Mouse (Mus musculus): Measurements from ENCODE around the gene Lpcat2. TPM values are rescaled to one million over a fixed set of nuclear protein-coding genes. Genes with fewer than 3 reads are reported as not detected.

The Lpcat2 gene
- polyA plus RNA-seq, 1 experiment from 2014 or later, result 8.5 TPM

- H3K27ac ChIP-seq (ENCODE audit: low read length), result no peak overlapping the region
- no peaks in the 10 kb centered on the region for H3K4me1 ChIP-seq (ENCODE audit: control insufficient read depth, insufficient read depth, low read length)
- H3K4me2 ChIP-seq (ENCODE audit: low read length), result no peak overlapping the region
- no peak for ATAC-seq
- H3K27me3 ChIP-seq (ENCODE audit: control insufficient read depth, insufficient read depth, low read depth, low read length), result no peaks in the 10 kb centered on the region
- WGBS, result 84% methylated on average over 5 of the region's 5 CpGs
- no peaks in the 10 kb centered on the region for H3K36me3 ChIP-seq (ENCODE audit: control insufficient read depth, insufficient read depth, low read length)
- no peak overlapping the region for H3K9ac ChIP-seq (ENCODE audit: low read depth, low read length)
- H3K9me3 ChIP-seq (replicated peaks; ENCODE audit: control insufficient read depth, low read length, poor library complexity, severe bottlenecking), result no peaks in the 10 kb centered on the region
- H3K4me3 ChIP-seq (ENCODE audit: low read depth, low read length), result no peak overlapping the region
Observed at GRCm38 (mm10) chr8:92896611-92897010, 41.5 kb downstream of the Lpcat2 start.

GRCm38 (mm10) chr8:92897794-92898193 is 42.7 kb downstream of the Lpcat2 start:
- Histone ChIP-seq H3K4me2 (ENCODE audit: low read length) (no peak overlapping the region), H3K27me3 (ENCODE audit: control insufficient read depth, insufficient read depth, low read depth, low read length) (no peaks in the 10 kb centered on the region), H3K4me3 (ENCODE audit: low read depth, low read length) (no peak overlapping the region), H3K36me3 (ENCODE audit: control insufficient read depth, insufficient read depth, low read length) (0 out of 2 replicates have a peak, but pooled peaks cover 3% of the 10 kb centered on the region), H3K9ac (ENCODE audit: low read depth, low read length) (no peak overlapping the region), H3K27ac (ENCODE audit: low read length) (no peak overlapping the region), H3K9me3 (replicated peaks; ENCODE audit: control insufficient read depth, low read length, poor library complexity, severe bottlenecking) (no peaks in the 10 kb centered on the region), H3K4me1 (ENCODE audit: control insufficient read depth, insufficient read depth, low read length) (no peaks in the 10 kb centered on the region)
- ATAC-seq, result no peak
- 81% methylated on average over 4 of the region's 4 CpGs for WGBS

- Histone ChIP-seq H3K27ac (ENCODE audit: low read length) (no peak overlapping the region), H3K9me3 (replicated peaks; ENCODE audit: control insufficient read depth, low read length, poor library complexity, severe bottlenecking) (no peaks in the 10 kb centered on the region), H3K4me3 (ENCODE audit: low read depth, low read length) (no peak overlapping the region), H3K4me2 (ENCODE audit: low read length) (no peak overlapping the region), H3K36me3 (ENCODE audit: control insufficient read depth, insufficient read depth, low read length) (0 out of 2 replicates have a peak, but pooled peaks cover 3% of the 10 kb centered on the region), H3K27me3 (ENCODE audit: control insufficient read depth, insufficient read depth, low read depth, low read length) (no peaks in the 10 kb centered on the region), H3K4me1 (ENCODE audit: control insufficient read depth, insufficient read depth, low read length) (no peaks in the 10 kb centered on the region), H3K9ac (ENCODE audit: low read depth, low read length) (no peak overlapping the region)
- 81% methylated on average over 9 of the region's 9 CpGs for WGBS
- ATAC-seq, result no peak
Observed at GRCm38 (mm10) chr8:92899590-92899989, 44.5 kb downstream of the Lpcat2 start.

- Histone ChIP-seq H3K9ac (ENCODE audit: low read depth, low read length) (no peak within 1 kb of the TSS), H3K9me3 (replicated peaks; ENCODE audit: control insufficient read depth, low read length, poor library complexity, severe bottlenecking) (no peaks in the 10 kb centered on the region), H3K4me1 (ENCODE audit: control insufficient read depth, insufficient read depth, low read length) (no peaks in the 10 kb centered on the region), H3K27me3 (ENCODE audit: control insufficient read depth, insufficient read depth, low read depth, low read length) (no peaks in the 10 kb centered on the region), H3K4me3 (ENCODE audit: low read depth, low read length) (no peak within 1 kb of the TSS), H3K4me2 (ENCODE audit: low read length) (no peak within 1 kb of the TSS), H3K27ac (ENCODE audit: low read length) (no peak within 1 kb of the TSS), H3K36me3 (ENCODE audit: control insufficient read depth, insufficient read depth, low read length) (0 out of 2 replicates have a peak, but pooled peaks cover 3% of the 10 kb centered on the region)
- WGBS, result 98% methylated on average over 5 of the region's 5 CpGs
- ATAC-seq, result no peak
Observed at GRCm38 (mm10) chr8:92901107-92901506, 46.0 kb downstream of the Lpcat2 start, which contains the start of gene Capns2. Gene Capns2 (plus strand): TSS chr8:92901407.

DNA sequence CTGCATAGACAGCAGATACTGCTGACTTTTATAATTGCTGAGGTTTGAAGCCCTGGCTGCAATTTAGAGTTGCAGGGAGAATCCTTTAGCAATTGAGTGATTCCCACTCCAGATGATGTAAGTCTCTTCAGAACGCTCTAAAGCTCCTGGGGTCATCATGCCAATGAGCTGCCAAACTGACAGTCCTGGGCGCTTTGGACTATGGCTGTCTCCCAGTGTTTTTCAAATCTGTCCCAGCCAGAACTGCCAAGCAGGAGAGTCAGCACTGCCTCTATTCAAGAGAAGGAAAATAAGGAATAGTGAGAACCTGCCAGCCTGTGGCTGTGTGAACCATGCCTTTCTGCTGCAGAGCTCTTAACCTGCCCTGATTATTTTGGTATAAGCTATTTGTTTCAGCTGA is 47.8 kb downstream of the Lpcat2 start:
- Histone ChIP-seq H3K9ac (ENCODE audit: low read depth, low read length) (no peak overlapping the region), H3K4me1 (ENCODE audit: control insufficient read depth, insufficient read depth, low read length) (no peaks in the 10 kb centered on the region), H3K36me3 (ENCODE audit: control insufficient read depth, insufficient read depth, low read length) (0 out of 2 replicates have a peak, but pooled peaks cover 3% of the 10 kb centered on the region), H3K27ac (ENCODE audit: low read length) (no peak overlapping the region), H3K9me3 (replicated peaks; ENCODE audit: control insufficient read depth, low read length, poor library complexity, severe bottlenecking) (no peaks in the 10 kb centered on the region), H3K4me2 (ENCODE audit: low read length) (no peak overlapping the region), H3K27me3 (ENCODE audit: control insufficient read depth, insufficient read depth, low read depth, low read length) (no peaks in the 10 kb centered on the region), H3K4me3 (ENCODE audit: low read depth, low read length) (no peak overlapping the region)
- WGBS, result 73% methylated on average over 2 of the region's 2 CpGs
- no peak for ATAC-seq

DNA sequence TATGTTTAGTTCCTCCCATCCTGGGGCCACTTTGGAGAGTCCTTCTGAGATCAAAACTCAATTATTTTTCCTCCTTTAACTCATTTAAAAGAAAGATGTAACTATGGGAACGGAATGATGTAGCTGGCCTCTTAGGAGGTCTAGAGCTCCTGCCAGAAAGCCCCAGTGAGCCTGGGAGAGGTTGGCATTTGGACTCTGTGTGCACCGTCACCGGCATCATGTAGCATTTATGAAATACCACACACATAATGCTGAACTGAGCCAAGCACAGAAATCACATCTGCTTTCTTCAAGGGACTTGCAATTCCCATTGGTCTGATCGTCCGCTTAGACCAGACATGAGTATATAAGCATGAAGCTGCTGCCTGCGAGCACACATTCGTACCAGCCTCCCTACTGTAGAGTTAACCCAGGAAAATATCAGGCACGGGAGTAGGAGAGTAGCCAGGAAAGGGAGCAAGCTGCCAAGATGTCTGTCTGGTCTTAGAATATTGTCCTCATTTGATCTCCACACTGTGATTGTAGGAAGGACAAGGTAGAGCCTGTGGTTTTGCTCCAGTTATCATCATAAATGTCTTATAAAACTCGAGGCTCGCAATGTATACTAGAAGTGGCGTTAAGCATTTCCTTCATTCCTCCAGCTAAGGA is 48.5 kb downstream of the Lpcat2 start:
- Histone ChIP-seq H3K27me3 (ENCODE audit: control insufficient read depth, insufficient read depth, low read depth, low read length) (no peaks in the 10 kb centered on the region), H3K4me2 (ENCODE audit: low read length) (no peak overlapping the region), H3K9me3 (replicated peaks; ENCODE audit: control insufficient read depth, low read length, poor library complexity, severe bottlenecking) (no peaks in the 10 kb centered on the region), H3K27ac (ENCODE audit: low read length) (no peak overlapping the region), H3K36me3 (ENCODE audit: control insufficient read depth, insufficient read depth, low read length) (0 out of 2 replicates have a peak, but pooled peaks cover 3% of the 10 kb centered on the region), H3K4me3 (ENCODE audit: low read depth, low read length) (no peak overlapping the region), H3K4me1 (ENCODE audit: control insufficient read depth, insufficient read depth, low read length) (no peaks in the 10 kb centered on the region), H3K9ac (ENCODE audit: low read depth, low read length) (no peak overlapping the region)
- ATAC-seq, result no peak
- 87% methylated on average over 11 of the region's 11 CpGs for WGBS

DNA sequence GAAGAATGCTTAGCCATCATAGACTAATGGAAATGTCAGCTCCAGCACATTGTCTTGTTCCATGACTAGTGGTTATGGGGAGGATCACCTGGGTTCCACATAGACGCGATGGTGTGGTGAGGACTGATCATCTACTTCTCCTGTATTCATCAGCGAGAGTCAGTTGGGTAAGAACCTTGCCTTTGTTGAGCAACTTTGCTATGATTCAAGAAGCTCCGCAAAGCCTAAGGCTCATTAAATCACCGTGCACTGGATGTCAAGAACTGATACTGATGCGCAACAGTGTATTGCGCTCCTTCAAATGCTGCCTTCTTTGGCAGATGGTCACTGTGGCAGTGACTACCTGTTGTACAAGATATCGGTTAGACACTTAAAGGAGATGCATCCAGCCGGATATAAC is 51.4 kb downstream of the Lpcat2 start:
- H3K4me1 ChIP-seq (ENCODE audit: control insufficient read depth, insufficient read depth, low read length), result no peaks in the 10 kb centered on the region
- H3K4me3 ChIP-seq (ENCODE audit: low read depth, low read length), result no peak overlapping the region
- 0 out of 2 replicates have a peak, but pooled peaks cover 6% of the 10 kb centered on the region for H3K36me3 ChIP-seq (ENCODE audit: control insufficient read depth, insufficient read depth, low read length)
- WGBS, result 95% methylated on average over 9 of the region's 9 CpGs
- no peak overlapping the region for H3K27ac ChIP-seq (ENCODE audit: low read length)
- no peaks in the 10 kb centered on the region for H3K27me3 ChIP-seq (ENCODE audit: control insufficient read depth, insufficient read depth, low read depth, low read length)
- H3K4me2 ChIP-seq (ENCODE audit: low read length), result no peak overlapping the region
- H3K9me3 ChIP-seq (replicated peaks; ENCODE audit: control insufficient read depth, low read length, poor library complexity, severe bottlenecking), result no peaks in the 10 kb centered on the region
- H3K9ac ChIP-seq (ENCODE audit: low read depth, low read length), result no peak overlapping the region
- no peak for ATAC-seq

DNA sequence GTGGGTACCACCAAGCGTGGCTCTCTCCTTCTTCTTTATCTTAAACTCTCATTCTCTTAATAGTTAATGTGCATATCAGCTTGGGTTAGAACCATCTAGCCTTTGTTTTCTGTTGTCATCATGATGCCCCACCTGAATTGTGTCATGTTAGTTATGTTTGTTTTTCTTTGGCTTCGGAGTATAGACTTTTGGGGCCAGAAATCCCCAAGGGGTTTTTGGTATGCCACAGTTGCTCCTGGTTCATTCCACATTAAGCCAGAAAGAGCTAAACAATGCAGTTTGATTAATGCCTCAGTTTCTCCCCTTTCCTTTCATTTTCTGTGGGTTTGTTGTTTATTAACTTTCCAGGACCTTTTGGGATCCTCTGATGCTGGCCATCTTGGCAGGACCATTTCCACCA is 53.3 kb downstream of the Lpcat2 start:
- H3K27ac ChIP-seq (ENCODE audit: low read length), result no peak overlapping the region
- H3K9ac ChIP-seq (ENCODE audit: low read depth, low read length), result no peak overlapping the region
- H3K27me3 ChIP-seq (ENCODE audit: control insufficient read depth, insufficient read depth, low read depth, low read length), result no peaks in the 10 kb centered on the region
- H3K36me3 ChIP-seq (ENCODE audit: control insufficient read depth, insufficient read depth, low read length), result 0 out of 2 replicates have a peak, but pooled peaks cover 3% of the 10 kb centered on the region
- H3K4me1 ChIP-seq (ENCODE audit: control insufficient read depth, insufficient read depth, low read length), result no peaks in the 10 kb centered on the region
- H3K9me3 ChIP-seq (replicated peaks; ENCODE audit: control insufficient read depth, low read length, poor library complexity, severe bottlenecking), result no peaks in the 10 kb centered on the region
- H3K4me2 ChIP-seq (ENCODE audit: low read length), result no peak overlapping the region
- 94% methylated on average over 2 of the region's 2 CpGs for WGBS
- no peak for ATAC-seq
- H3K4me3 ChIP-seq (ENCODE audit: low read depth, low read length), result no peak overlapping the region

DNA sequence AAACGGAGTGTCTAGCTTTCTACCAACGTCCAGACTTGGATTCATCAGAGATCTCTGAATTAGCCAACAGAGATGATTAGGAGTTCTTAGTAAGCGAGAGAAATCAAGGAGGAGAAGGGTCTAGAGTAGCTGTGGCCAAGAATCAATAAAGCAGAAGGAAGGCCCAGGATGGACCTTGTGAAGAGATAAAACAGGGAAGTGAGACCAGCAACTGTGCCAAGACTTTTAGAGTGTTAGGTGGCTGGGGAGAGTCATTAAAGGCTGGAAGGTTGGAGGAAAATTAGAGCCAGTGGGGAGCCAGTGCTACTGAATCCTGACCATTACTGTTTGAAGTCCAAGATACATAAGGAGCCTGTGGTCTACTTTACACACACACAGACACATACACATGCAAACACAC is 56.3 kb downstream of the Lpcat2 start:
- Histone ChIP-seq H3K4me1 (ENCODE audit: control insufficient read depth, insufficient read depth, low read length) (no peaks in the 10 kb centered on the region), H3K9me3 (replicated peaks; ENCODE audit: control insufficient read depth, low read length, poor library complexity, severe bottlenecking) (no peaks in the 10 kb centered on the region), H3K9ac (ENCODE audit: low read depth, low read length) (no peak overlapping the region), H3K27ac (ENCODE audit: low read length) (no peak overlapping the region), H3K36me3 (ENCODE audit: control insufficient read depth, insufficient read depth, low read length) (0 out of 2 replicates have a peak, but pooled peaks cover 3% of the 10 kb centered on the region), H3K4me3 (ENCODE audit: low read depth, low read length) (no peak overlapping the region), H3K27me3 (ENCODE audit: control insufficient read depth, insufficient read depth, low read depth, low read length) (no peaks in the 10 kb centered on the region), H3K4me2 (ENCODE audit: low read length) (no peak overlapping the region)
- no peak for ATAC-seq
- 83% methylated on average over 3 of the region's 3 CpGs for WGBS
